Mouse (Mus musculus) liver, embryonic 13.5 days (tissue): ENCODE results near the gene Gm10309. TPM values are rescaled to one million over a fixed set of nuclear protein-coding genes. Genes with fewer than 3 reads are reported as not detected.

Experiments
- ATAC-seq: fragments of 200-750 bp; cut with Nextera tagmentation; 2 replicates; pipeline ENCODE4 v1.8.0; 2017; ENCODE audit warnings: low read depth, mild to moderate bottlenecking, moderate number of reproducible peaks, moderate library complexity
- DNase-seq: peaks from one replicate; pipeline ENCODE4 v3.0.0; 2022
- H3K27ac ChIP-seq: fragments of 300-500 bp; sonication (generic); 2 replicates; pipeline ENCODE4 v1.5.1; 2015; ENCODE audit warnings: moderate library complexity, mild to moderate bottlenecking, inconsistent platforms
- H3K27me3 ChIP-seq: fragments of 300-500 bp; sonication (generic); 2 replicates; pipeline ENCODE4 v1.6.1; 2015; ENCODE audit warnings: mild to moderate bottlenecking, inconsistent platforms
- H3K36me3 ChIP-seq: fragments of 300-500 bp; sonication (generic); 2 replicates; pipeline ENCODE4 v1.6.1; 2015; ENCODE audit warnings: mild to moderate bottlenecking, inconsistent platforms
- H3K4me1 ChIP-seq: fragments of 300-500 bp; sonication (generic); replicated peaks from 2 replicates; pipeline ENCODE4 v1.6.1; 2015; ENCODE audit warnings: inconsistent platforms
- H3K4me2 ChIP-seq: fragments of 300-500 bp; sonication (generic); 2 replicates; pipeline ENCODE4 v1.6.1; 2015; ENCODE audit warnings: inconsistent platforms, mild to moderate bottlenecking, moderate library complexity
- H3K4me3 ChIP-seq: fragments of 300-500 bp; sonication (generic); replicated peaks from 2 replicates; pipeline ENCODE4 v1.5.1; 2015; ENCODE audit warnings: mild to moderate bottlenecking, inconsistent platforms
- H3K9ac ChIP-seq: fragments of 300-500 bp; sonication (generic); 2 replicates; pipeline ENCODE4 v1.6.1; 2015; ENCODE audit warnings: mild to moderate bottlenecking, inconsistent platforms
- H3K9me3 ChIP-seq: fragments of 300-500 bp; sonication (generic); replicated peaks from 2 replicates; pipeline ENCODE4 v1.6.1; 2016; ENCODE audit warnings: inconsistent platforms
- WGBS: fragments of 180-500 bp; shearing (Covaris S2); methylation state at CpG from one replicate; pipeline ENCODE4 v1.1.7; 2015; ENCODE audit not compliant: insufficient replicate concordance; 5-methylcytosine and 5-hydroxymethylcytosine counted together
- polyA plus RNA-seq: library from polyadenylated mRNA; unstranded; fragments of >200 nt; fragmentation: Nextera tagmentation; extraction: Ambion mirVana; gene quantifications from 2 replicates; pipeline ENCODE4 v1.2.1, GENCODE M21; 2015

Gm10309 gene
- polyA plus RNA-seq, 1 experiment from 2014 or later, result not detected

- Histone ChIP-seq H3K27me3 (no peaks in the 10 kb centered on the region), H3K4me2 (no peak overlapping the region), H3K4me3 (no peak overlapping the region), H3K36me3 (no peaks in the 10 kb centered on the region), H3K4me1 (no peaks in the 10 kb centered on the region), H3K27ac (no peak overlapping the region), H3K9ac (no peak overlapping the region), H3K9me3 (no peaks in the 10 kb centered on the region)
- ATAC-seq (no peak), DNase-seq (no peak)
- WGBS, result 74% methylated on average over 3 of the region's 3 CpGs
These were observed 50.7 kb downstream of the Gm10309 start for GRCm38 (mm10) chr17:86454351-86454706.

GRCm38 (mm10) chr17:86453673-86454350 lies 51.2 kb downstream of the Gm10309 start:
- H3K4me1 ChIP-seq, result no peaks in the 10 kb centered on the region
- WGBS, result 69% methylated on average over 14 of the region's 14 CpGs
- no peak overlapping the region for H3K9ac ChIP-seq
- H3K36me3 ChIP-seq, result no peaks in the 10 kb centered on the region
- H3K27me3 ChIP-seq, result no peaks in the 10 kb centered on the region
- DNase-seq (no peak), ATAC-seq (no peak)
- H3K4me2 ChIP-seq, result no peak overlapping the region
- H3K27ac ChIP-seq, result no peak overlapping the region
- H3K9me3 ChIP-seq, result no peaks in the 10 kb centered on the region
- no peak overlapping the region for H3K4me3 ChIP-seq

DNA sequence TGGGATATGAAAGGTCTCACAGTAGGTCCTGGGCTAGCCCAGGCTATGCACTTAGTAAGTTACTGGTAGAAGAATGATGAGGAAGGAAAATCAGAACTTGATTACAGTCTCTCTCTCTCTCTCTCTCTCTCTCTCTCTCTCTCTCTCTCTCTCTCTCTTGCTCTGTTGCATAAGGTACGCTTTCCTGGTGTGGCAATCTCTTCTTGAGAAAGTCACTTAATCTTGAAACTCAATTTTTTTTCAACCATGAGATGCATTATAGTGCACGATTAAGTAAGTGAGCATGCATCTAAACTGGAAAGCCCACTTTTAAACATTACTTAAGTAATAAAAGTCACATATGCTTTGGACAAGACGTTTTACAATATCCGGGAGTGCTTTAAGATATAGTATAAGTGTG lies 52.1 kb downstream of the Gm10309 start:
- Histone ChIP-seq H3K4me1 (no peaks in the 10 kb centered on the region), H3K4me2 (no peak overlapping the region), H3K4me3 (no peak overlapping the region), H3K36me3 (no peaks in the 10 kb centered on the region), H3K27ac (no peak overlapping the region), H3K9me3 (no peaks in the 10 kb centered on the region), H3K27me3 (no peaks in the 10 kb centered on the region), H3K9ac (no peak overlapping the region)
- WGBS, result 65% methylated on average over 4 of the region's 4 CpGs
- DNase-seq (no peak), ATAC-seq (no peak)

Other genes starting within 250 kb of the Gm10309 start
- 1.3 and 1.4 TPM in 2 replicates for gene Epas1, start 248.5 kb upstream of the Gm10309 start, polyA plus RNA-seq